Mouse (Mus musculus) forebrain, embryonic 14.5 days (tissue): Measurements from ENCODE around the gene Afap1l2. TPM values are rescaled to one million over a fixed set of nuclear protein-coding genes. Genes with fewer than 3 reads are reported as not detected.

ENCODE experiments used
- ATAC-seq: fragments of 200-750 bp; cut with Nextera tagmentation; 2 replicates; pipeline ENCODE4 v1.8.0; 2017; ENCODE audit warnings: mild to moderate bottlenecking, moderate library complexity
- DNase-seq: peaks from one replicate; pipeline ENCODE4 v3.0.0-alpha.2; 2015; ENCODE audit warnings: low spot score
- H3K27ac ChIP-seq: fragments of 300-500 bp; sonication (generic); 2 replicates; pipeline ENCODE4 v1.5.1; 2014; ENCODE audit warnings: low read depth, mild to moderate bottlenecking, control low read depth, low read length, moderate library complexity
- H3K27me3 ChIP-seq: fragments of 300-500 bp; sonication (generic); replicated peaks from 2 replicates; pipeline ENCODE4 v1.6.1; 2014; ENCODE audit warnings: low read length, control low read depth, mixed read lengths; ENCODE audit not compliant: control insufficient read depth, insufficient read depth
- H3K36me3 ChIP-seq: fragments of 300-500 bp; sonication (generic); 2 replicates; pipeline ENCODE4 v1.6.1; 2014; ENCODE audit warnings: low read length, control low read depth; ENCODE audit not compliant: control insufficient read depth, insufficient read depth
- H3K4me1 ChIP-seq: fragments of 300-500 bp; sonication (generic); 2 replicates; pipeline ENCODE4 v1.6.1; 2014; ENCODE audit warnings: antibody characterized with exemption, low read length, control low read depth; ENCODE audit not compliant: control insufficient read depth, insufficient read depth
- H3K4me2 ChIP-seq: fragments of 300-500 bp; sonication (generic); 2 replicates; pipeline ENCODE4 v1.6.1; 2014; ENCODE audit warnings: mild to moderate bottlenecking, control low read depth, low read length
- H3K4me3 ChIP-seq: fragments of 300-500 bp; sonication (generic); 2 replicates; pipeline ENCODE4 v1.5.1; 2014; ENCODE audit warnings: low read depth, low read length, control low read depth
- H3K9ac ChIP-seq: fragments of 300-500 bp; sonication (generic); 2 replicates; pipeline ENCODE4 v1.6.1; 2014; ENCODE audit warnings: mild to moderate bottlenecking, low read length, control low read depth, moderate library complexity
- H3K9me3 ChIP-seq: fragments of 300-500 bp; sonication (generic); replicated peaks from 2 replicates; pipeline ENCODE4 v1.6.1; 2016; ENCODE audit warnings: low read length, control low read depth, mixed read lengths; ENCODE audit not compliant: control insufficient read depth
- WGBS: fragments of 180-500 bp; shearing (Covaris S2); extraction: QIAGEN DNeasy Blood & Tissue Kit; methylation state at CpG from one replicate; pipeline ENCODE4 v1.1.7; 2014; 5-methylcytosine and 5-hydroxymethylcytosine counted together
- polyA plus RNA-seq: library from polyadenylated mRNA; unstranded; fragments of >200 nt; fragmentation: Nextera tagmentation; extraction: Ambion mirVana; gene quantifications from 2 replicates; pipeline ENCODE4 v1.2.1, GENCODE M21; 2014

Gene Afap1l2
- polyA plus RNA-seq, 1 experiment from 2014 or later = 4.9 TPM

DNA sequence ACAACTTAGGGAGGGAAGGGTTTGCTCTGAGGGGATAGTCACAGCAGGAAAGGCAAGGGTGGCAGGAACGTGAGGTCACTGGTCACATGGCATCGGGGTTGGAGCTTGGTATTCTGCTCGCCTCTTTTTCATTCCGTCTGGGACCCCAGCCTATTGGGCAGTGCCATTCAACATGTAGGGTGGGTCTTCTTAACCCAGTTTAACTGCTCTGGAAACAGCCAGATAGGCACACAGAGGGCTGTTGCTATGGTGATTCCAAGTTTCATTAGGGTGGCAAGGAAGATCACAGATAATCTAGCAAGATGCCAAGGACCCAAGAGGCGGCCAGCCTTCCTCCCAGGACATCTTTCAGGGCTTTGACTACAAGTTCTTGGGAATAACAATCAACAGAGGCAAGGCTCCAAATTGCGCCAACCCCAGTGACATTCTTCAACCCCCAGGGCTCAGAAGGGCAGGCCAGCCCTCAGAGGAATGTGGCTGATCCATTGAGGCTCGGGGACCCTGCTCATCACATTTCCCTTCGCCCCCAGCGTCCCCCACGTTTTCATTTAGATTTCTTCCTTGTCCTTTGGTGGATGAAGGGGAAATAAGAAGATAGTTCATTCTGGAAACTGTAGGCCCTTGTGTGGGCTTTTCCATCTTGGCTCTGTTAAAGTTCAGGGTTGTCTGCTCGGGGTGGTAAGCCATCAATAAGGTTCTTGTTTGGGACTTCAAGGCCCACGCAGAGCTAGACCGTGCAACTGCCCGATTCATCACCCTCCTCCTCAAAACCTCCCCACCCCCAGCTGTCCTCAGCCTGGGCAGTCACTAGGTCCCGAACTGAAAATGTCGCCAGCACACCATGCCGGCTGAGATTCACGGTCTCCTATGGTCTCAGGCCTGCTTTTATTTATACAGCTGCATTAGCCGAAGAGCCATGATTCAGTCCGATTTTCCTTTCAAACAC is 52.2 kb downstream of the Afap1l2 start:
- ATAC-seq (no peak), DNase-seq (no peak)
- H3K27ac ChIP-seq = no peak overlapping the region
- no peaks in the 10 kb centered on the region for H3K36me3 ChIP-seq
- H3K9me3 ChIP-seq = no peaks in the 10 kb centered on the region
- no peaks in the 10 kb centered on the region for H3K27me3 ChIP-seq
- no peaks in the 10 kb centered on the region for H3K4me1 ChIP-seq
- H3K4me2 ChIP-seq = no peak overlapping the region
- WGBS = 81% methylated on average over 20 of the region's 20 CpGs
- H3K9ac ChIP-seq = no peak overlapping the region
- H3K4me3 ChIP-seq = no peak overlapping the region

DNA sequence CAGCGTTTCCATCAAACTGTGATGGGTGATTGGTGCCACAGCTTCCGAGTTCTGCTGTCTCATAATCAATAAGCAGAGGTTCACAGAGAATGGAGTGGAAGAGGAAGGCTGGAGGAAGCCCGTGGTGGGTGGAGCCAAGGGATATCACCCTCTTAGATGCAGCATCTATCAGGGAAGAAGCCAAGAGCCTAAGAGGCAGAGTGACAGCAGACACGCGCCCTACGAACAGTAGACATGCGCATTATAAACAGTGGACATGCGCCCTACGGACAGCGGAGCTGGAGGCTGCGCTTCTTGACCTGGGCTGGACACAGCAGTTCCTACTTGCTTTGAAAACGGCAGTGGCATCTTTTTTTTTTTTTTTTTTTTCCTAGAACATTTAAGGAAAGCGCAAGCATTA is 53.2 kb downstream of the Afap1l2 start:
- Histone ChIP-seq H3K9me3 (no peaks in the 10 kb centered on the region), H3K9ac (no peak overlapping the region), H3K4me1 (no peaks in the 10 kb centered on the region), H3K4me3 (no peak overlapping the region), H3K4me2 (no peak overlapping the region), H3K27me3 (no peaks in the 10 kb centered on the region), H3K27ac (no peak overlapping the region), H3K36me3 (no peaks in the 10 kb centered on the region)
- ATAC-seq (no peak), DNase-seq (no peak)
- 94% methylated on average over 13 of the region's 13 CpGs for WGBS

- 74% methylated on average over 4 of the region's 4 CpGs for WGBS
- Histone ChIP-seq H3K27ac (no peak overlapping the region), H3K4me3 (no peak overlapping the region), H3K27me3 (no peaks in the 10 kb centered on the region), H3K4me2 (no peak overlapping the region), H3K4me1 (no peaks in the 10 kb centered on the region), H3K36me3 (no peaks in the 10 kb centered on the region), H3K9me3 (no peaks in the 10 kb centered on the region), H3K9ac (no peak overlapping the region)
- DNase-seq = no peak
- ATAC-seq = no peak
Observed at GRCm38 (mm10) chr19:56953856-56954255, 54.2 kb downstream of the Afap1l2 start.

DNA sequence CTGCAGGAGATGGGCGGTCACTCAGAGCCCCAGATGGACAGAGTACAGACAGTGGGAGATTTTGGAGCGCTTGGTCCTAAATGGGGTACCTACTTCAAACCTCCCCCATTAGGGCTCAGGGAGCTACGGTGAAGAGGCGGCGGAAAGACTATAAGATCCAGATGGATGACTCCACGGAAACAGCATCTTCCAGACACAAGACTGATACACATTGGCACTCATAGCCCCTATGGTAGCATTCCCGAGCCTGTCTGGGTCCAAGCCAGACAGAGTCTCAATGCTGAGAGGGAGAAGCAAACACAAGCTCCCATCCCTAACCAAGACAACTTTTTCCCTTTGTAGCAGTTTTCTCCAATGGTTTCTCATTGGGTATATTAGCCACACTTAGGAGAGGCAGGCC is 57.2 kb downstream of the Afap1l2 start:
- WGBS = 82% methylated on average over 7 of the region's 7 CpGs
- no peak overlapping the region for H3K9ac ChIP-seq
- no peak overlapping the region for H3K4me2 ChIP-seq
- peak; percentile 62 for DNase-seq
- no peaks in the 10 kb centered on the region for H3K9me3 ChIP-seq
- no peak overlapping the region for H3K27ac ChIP-seq
- no peak overlapping the region for H3K4me3 ChIP-seq
- no peak for ATAC-seq
- H3K27me3 ChIP-seq = no peaks in the 10 kb centered on the region
- H3K4me1 ChIP-seq = no peaks in the 10 kb centered on the region
- H3K36me3 ChIP-seq = no peaks in the 10 kb centered on the region

DNA sequence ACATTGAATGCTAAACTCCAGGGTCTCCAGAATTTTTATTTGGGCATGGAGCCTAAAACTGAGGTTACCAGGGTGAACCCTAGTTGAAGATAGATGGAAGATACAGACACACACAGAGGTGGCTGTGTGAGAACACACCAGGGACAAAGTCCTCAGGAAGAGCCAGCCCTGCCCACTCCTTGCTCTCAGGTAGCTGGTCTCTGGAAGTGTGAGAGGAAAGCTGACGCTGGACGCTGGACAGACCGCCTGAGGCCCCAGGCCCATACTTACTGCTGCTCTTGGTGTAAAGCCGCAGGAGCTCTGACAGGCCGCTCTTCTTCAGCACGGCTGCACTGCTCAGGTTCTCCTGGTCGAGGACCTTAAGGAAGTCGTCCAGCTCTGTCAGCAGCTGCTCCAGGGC is 58.2 kb downstream of the Afap1l2 start:
- H3K36me3 ChIP-seq = no peaks in the 10 kb centered on the region
- ATAC-seq = no peak
- no peak overlapping the region for H3K9ac ChIP-seq
- 78% methylated on average over 8 of the region's 8 CpGs for whole genome bisulfite sequencing
- H3K4me2 ChIP-seq = no peak overlapping the region
- H3K9me3 ChIP-seq = no peaks in the 10 kb centered on the region
- H3K4me3 ChIP-seq = no peak overlapping the region
- no peaks in the 10 kb centered on the region for H3K4me1 ChIP-seq
- DNase-seq = no peak
- no peaks in the 10 kb centered on the region for H3K27me3 ChIP-seq
- H3K27ac ChIP-seq = no peak overlapping the region

DNA sequence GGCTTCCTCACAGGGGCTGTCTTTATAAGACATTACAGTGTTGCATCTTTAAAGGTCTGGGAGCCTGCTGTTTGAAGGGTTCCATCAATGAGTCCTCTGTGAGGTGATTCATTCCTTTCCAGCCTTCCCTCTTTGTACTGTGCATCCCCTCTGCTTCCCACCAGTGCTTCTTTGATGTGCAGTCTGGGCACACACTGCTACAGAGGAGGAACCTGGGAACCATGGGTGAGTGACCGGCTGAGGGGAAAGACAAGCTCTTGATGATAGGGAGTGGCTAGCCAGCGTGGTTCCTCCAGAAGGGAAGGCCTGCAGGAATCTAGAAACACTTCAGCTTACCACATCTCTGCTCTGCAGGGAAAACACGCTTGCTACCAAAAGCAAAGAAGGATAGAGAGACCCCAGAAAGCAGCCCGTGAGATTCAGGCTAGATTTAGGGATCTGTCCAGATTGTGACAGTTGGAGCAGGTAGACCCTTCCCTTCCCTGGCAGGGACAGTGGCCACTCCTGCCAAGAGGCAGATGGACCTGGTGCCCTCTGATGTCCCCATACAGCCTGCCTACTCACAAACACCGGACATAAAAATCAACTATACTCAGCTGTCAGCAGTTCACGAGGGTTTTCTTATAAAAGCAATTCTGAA is 59.9 kb downstream of the Afap1l2 start:
- 73% methylated on average over 6 of the region's 6 CpGs for WGBS
- Histone ChIP-seq H3K9ac (no peak overlapping the region), H3K9me3 (no peaks in the 10 kb centered on the region), H3K27me3 (no peaks in the 10 kb centered on the region), H3K4me1 (no peaks in the 10 kb centered on the region), H3K4me3 (no peak overlapping the region), H3K4me2 (no peak overlapping the region), H3K27ac (no peak overlapping the region), H3K36me3 (no peaks in the 10 kb centered on the region)
- ATAC-seq = no peak
- no peak for DNase-seq

- Histone ChIP-seq H3K4me1 (no peaks in the 10 kb centered on the region), H3K4me2 (no peak overlapping the region), H3K9me3 (no peaks in the 10 kb centered on the region), H3K36me3 (no peaks in the 10 kb centered on the region), H3K4me3 (no peak overlapping the region), H3K27me3 (no peaks in the 10 kb centered on the region), H3K9ac (no peak overlapping the region), H3K27ac (no peak overlapping the region)
- 93% methylated on average over 3 of the region's 3 CpGs for WGBS
- no peak for ATAC-seq
- DNase-seq = no peak
Observed at GRCm38 (mm10) chr19:56946727-56947126, 61.3 kb downstream of the Afap1l2 start.

GRCm38 (mm10) chr19:56946277-56946676 is 61.8 kb downstream of the Afap1l2 start:
- Histone ChIP-seq H3K27ac (no peak overlapping the region), H3K4me1 (no peaks in the 10 kb centered on the region), H3K36me3 (no peaks in the 10 kb centered on the region), H3K4me2 (no peak overlapping the region), H3K9ac (no peak overlapping the region), H3K27me3 (no peaks in the 10 kb centered on the region), H3K4me3 (no peak overlapping the region), H3K9me3 (no peaks in the 10 kb centered on the region)
- DNase-seq = no peak
- WGBS = 95% methylated on average over 7 of the region's 7 CpGs
- no peak for ATAC-seq

DNA sequence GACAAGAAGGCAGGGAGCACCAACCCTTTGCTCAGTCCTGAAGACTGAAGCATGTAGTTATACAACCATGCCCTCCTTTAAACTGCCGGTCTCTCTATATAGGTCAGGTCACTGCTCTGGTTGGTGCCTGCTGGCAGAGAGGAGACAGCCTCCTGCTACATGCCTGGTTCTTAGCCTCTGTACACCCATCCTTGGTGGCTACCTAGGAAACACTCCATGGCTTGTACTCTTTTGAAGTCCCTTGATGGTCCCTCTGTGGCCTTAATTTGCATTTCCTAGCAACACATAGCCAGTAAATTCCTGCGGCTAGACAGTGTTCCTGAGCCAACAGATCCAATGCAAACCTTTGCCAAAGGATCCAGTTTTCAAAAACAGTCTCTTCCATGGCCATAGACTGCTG is 62.4 kb downstream of the Afap1l2 start:
- ATAC-seq (no peak), DNase-seq (no peak)
- no peak overlapping the region for H3K27ac ChIP-seq

More for the DNA sequence above, 62.4 kb downstream of the Afap1l2 start:
- H3K4me2 ChIP-seq = no peak overlapping the region
- H3K9me3 ChIP-seq = no peaks in the 10 kb centered on the region
- H3K4me1 ChIP-seq = no peaks in the 10 kb centered on the region
- no peak overlapping the region for H3K9ac ChIP-seq
- H3K4me3 ChIP-seq = no peak overlapping the region
- 98% methylated on average over 2 of the region's 2 CpGs for WGBS
- H3K36me3 ChIP-seq = no peaks in the 10 kb centered on the region
- H3K27me3 ChIP-seq = no peaks in the 10 kb centered on the region
